Mouse (Mus musculus) monocyte, adult 2 months (primary cell): ENCODE data around the gene Gm7942.
"Not testable (repeated sequence)": the region's sequence is repeated elsewhere in the genome, so short reads cannot be mapped to it uniquely, and the experiment has no call there.

Experiments used
- DNase-seq, 2 experiments: peaks; one replicate each; pipeline ENCODE4 v3.0.0; 2022; ENCODE audit warnings: low spot score in 2 of 2, low read depth in 1 of 2

The Gm7942 gene

GRCm38 (mm10) chr5:95106638-95107037 is at the start of gene Gm7942:
TSS of gene Gm7942 (plus strand) at chr5:95106938.
- DNase-seq = not testable (repeated sequence)
